Mouse (Mus musculus) forebrain, postnatal 0 days (tissue): ENCODE measurements around the gene Rnpep. TPM values are rescaled to one million over a fixed set of nuclear protein-coding genes. Genes with fewer than 3 reads are reported as not detected.
"Not testable (repeated sequence)": the region's sequence is repeated elsewhere in the genome, so short reads cannot be mapped to it uniquely, and the experiment has no call there.

Experiments
- ATAC-seq: fragments of 200-750 bp; cut with Nextera tagmentation; 2 replicates; pipeline ENCODE4 v1.8.0; 2017; ENCODE audit warnings: mild to moderate bottlenecking, moderate library complexity
- DNase-seq: peaks from one replicate; pipeline ENCODE4 v3.0.0-alpha.2; 2015
- H3K27ac ChIP-seq: fragments of 300-500 bp; sonication (generic); 2 replicates; pipeline ENCODE4 v1.5.1; 2014; ENCODE audit warnings: low read depth, mild to moderate bottlenecking, antibody characterized with exemption, low read length, moderate library complexity, mixed read lengths
- H3K27me3 ChIP-seq: fragments of 300-500 bp; sonication (generic); 2 replicates; pipeline ENCODE4 v1.6.1; 2014; ENCODE audit warnings: mild to moderate bottlenecking, low read length, mixed read lengths; ENCODE audit not compliant: insufficient read depth
- H3K36me3 ChIP-seq: fragments of 300-500 bp; sonication (generic); 2 replicates; pipeline ENCODE4 v1.6.1; 2014; ENCODE audit warnings: mild to moderate bottlenecking, moderate library complexity; ENCODE audit not compliant: insufficient read depth
- H3K4me1 ChIP-seq: fragments of 300-500 bp; sonication (generic); 2 replicates; pipeline ENCODE4 v1.6.1; 2014; ENCODE audit warnings: antibody characterized with exemption; ENCODE audit not compliant: insufficient read depth
- H3K4me2 ChIP-seq: fragments of 300-500 bp; sonication (generic); 2 replicates; pipeline ENCODE4 v1.6.1; 2014; ENCODE audit warnings: low read depth, mild to moderate bottlenecking, moderate library complexity
- H3K4me3 ChIP-seq: fragments of 300-500 bp; sonication (generic); 2 replicates; pipeline ENCODE4 v1.5.1; 2014; ENCODE audit warnings: low read depth, low read length, mixed read lengths
- H3K9ac ChIP-seq: fragments of 300-500 bp; sonication (generic); 2 replicates; pipeline ENCODE4 v1.6.1; 2014; ENCODE audit warnings: mild to moderate bottlenecking
- H3K9me3 ChIP-seq: fragments of 300-500 bp; sonication (generic); 2 replicates; pipeline ENCODE4 v1.6.1; 2016; ENCODE audit warnings: low read length
- CTCF ChIP-seq: sonication (generic); IDR thresholded peaks from 2 replicates; pipeline ENCODE4 v1.5.1; 2016; ENCODE audit warnings: antibody characterized with exemption, control low read depth, low read depth
- WGBS: fragments of 180-500 bp; shearing (Covaris S2); extraction: QIAGEN DNeasy Blood & Tissue Kit; methylation state at CpG from one replicate; pipeline ENCODE4 v1.1.7; 2014; 5-methylcytosine and 5-hydroxymethylcytosine counted together
- polyA plus RNA-seq: library from polyadenylated mRNA; unstranded; fragments of >200 nt; fragmentation: Nextera tagmentation; extraction: Ambion mirVana; gene quantifications from 2 replicates; pipeline ENCODE4 v1.2.1, GENCODE M21; 2015
- total RNA-seq: library from RNA; depleted of rRNA; stranded (reverse); fragments of >200 nt; gene quantifications from 2 replicates; pipeline ENCODE4 v1.2.3, GENCODE M21; 2014

Rnpep gene
- total and polyA plus RNA-seq, 2 experiments from 2014 or later, result 49.2 to 63.9 TPM

- no peaks in the 10 kb centered on the region for H3K9me3 ChIP-seq
- ATAC-seq (no peak), DNase-seq (no peak)
- TF ChIP-seq CTCF, result no peak
- no peak overlapping the region for H3K4me2 ChIP-seq
- H3K4me1 ChIP-seq, result no peaks in the 10 kb centered on the region
- no peaks in the 10 kb centered on the region for H3K27me3 ChIP-seq
- H3K27ac ChIP-seq, result no peak overlapping the region
- 72% methylated on average over 8 of the region's 8 CpGs for WGBS
- no peaks in the 10 kb centered on the region for H3K36me3 ChIP-seq
- no peak overlapping the region for H3K4me3 ChIP-seq
- no peak overlapping the region for H3K9ac ChIP-seq
Measured at GRCm38 (mm10) chr1:135244014-135244413, 39.9 kb downstream of the Rnpep start.

- not testable (repeated sequence) for H3K9me3 ChIP-seq, ATAC-seq, H3K27me3 ChIP-seq, H3K4me2 ChIP-seq, H3K27ac ChIP-seq, DNase-seq, H3K4me1 ChIP-seq, H3K4me3 ChIP-seq, H3K9ac ChIP-seq, H3K36me3 ChIP-seq
- WGBS, result 87% methylated on average over 4 of the region's 4 CpGs
Measured at GRCm38 (mm10) chr1:135240206-135240605, 43.7 kb downstream of the Rnpep start.

GRCm38 (mm10) chr1:135237131-135237851, 46.6 kb downstream of the Rnpep start:
- no peak for DNase-seq
- 73% methylated on average over 12 of the region's 12 CpGs for WGBS
- no peak for TF ChIP-seq CTCF

GRCm38 (mm10) chr1:135234771-135235170, 49.1 kb downstream of the Rnpep start:
- Histone ChIP-seq H3K27me3 (no peaks in the 10 kb centered on the region), H3K4me3 (no peak overlapping the region), H3K4me1 (no peaks in the 10 kb centered on the region), H3K27ac (no peak overlapping the region), H3K4me2 (no peak overlapping the region), H3K9ac (no peak overlapping the region), H3K9me3 (no peaks in the 10 kb centered on the region), H3K36me3 (no peaks in the 10 kb centered on the region)
- WGBS, result 87% methylated on average over 12 of the region's 12 CpGs
- TF ChIP-seq CTCF, result no peak
- DNase-seq (no peak), ATAC-seq (no peak)

More at GRCm38 (mm10) chr1:135237131-135237851, 46.6 kb downstream of the Rnpep start:
- Histone ChIP-seq H3K27me3 (no peaks in the 10 kb centered on the region), H3K9me3 (no peaks in the 10 kb centered on the region), H3K36me3 (no peaks in the 10 kb centered on the region), H3K4me2 (no peak overlapping the region), H3K4me3 (no peak overlapping the region), H3K27ac (no peak overlapping the region), H3K9ac (no peak overlapping the region), H3K4me1 (no peaks in the 10 kb centered on the region)
- no peak for ATAC-seq

GRCm38 (mm10) chr1:135233961-135234360, 49.9 kb downstream of the Rnpep start:
- Histone ChIP-seq H3K27ac (no peak overlapping the region), H3K36me3 (no peaks in the 10 kb centered on the region), H3K9ac (no peak overlapping the region), H3K9me3 (no peaks in the 10 kb centered on the region), H3K27me3 (no peaks in the 10 kb centered on the region), H3K4me1 (no peaks in the 10 kb centered on the region), H3K4me2 (no peak overlapping the region), H3K4me3 (no peak overlapping the region)
- no peak for TF ChIP-seq CTCF
- DNase-seq, result no peak
- no peak for ATAC-seq
- 92% methylated on average over 6 of the region's 6 CpGs for WGBS

GRCm38 (mm10) chr1:135231878-135232277, 52.0 kb downstream of the Rnpep start:
- DNase-seq, ATAC-seq, H3K4me2 ChIP-seq, H3K4me1 ChIP-seq, H3K36me3 ChIP-seq, H3K4me3 ChIP-seq, H3K9me3 ChIP-seq, H3K9ac ChIP-seq, H3K27ac ChIP-seq, H3K27me3 ChIP-seq: not testable (repeated sequence)
- 84% methylated on average over 20 of the region's 20 CpGs for WGBS

GRCm38 (mm10) chr1:135227339-135227950, 56.4 kb downstream of the Rnpep start:
- TF ChIP-seq CTCF, result no peak
- 83% methylated on average over 13 of the region's 13 CpGs for WGBS
- no peak overlapping the region for H3K27ac ChIP-seq

More at GRCm38 (mm10) chr1:135227339-135227950, 56.4 kb downstream of the Rnpep start:
- H3K4me2 ChIP-seq, result no peak overlapping the region
- no peaks in the 10 kb centered on the region for H3K4me1 ChIP-seq
- no peaks in the 10 kb centered on the region for H3K27me3 ChIP-seq
- ATAC-seq (no peak), DNase-seq (no peak)
- no peak overlapping the region for H3K4me3 ChIP-seq
- H3K9ac ChIP-seq, result no peak overlapping the region
- no peaks in the 10 kb centered on the region for H3K9me3 ChIP-seq
- H3K36me3 ChIP-seq, result no peaks in the 10 kb centered on the region
